In genomic region chr17:13738121-13738776, GRCm38 (mm10) we compare ENCODE assay signal across 13 mouse cellular contexts. TPM values are rescaled to one million over a fixed set of nuclear protein-coding genes. Genes with fewer than 3 reads are reported as not detected.
DNase-seq lines count a peak whose midpoint lies in the region; ATAC-seq and TF ChIP-seq lines count a peak whose summit lies in the region.
"Had no signal": no experiment of that assay in that cellular context is flagged by ENCODE, and none has a peak within 500 bp of the region (broad histone marks: within the 10 kb centered on the region; RNA-seq: fewer than 3 reads in every experiment).

No protein-coding gene starts in this region.

- DNase-seq in gastrocnemius, adult 2 months = no peak
- DNase-seq in gastrocnemius, postnatal 10 days = no peak
- DNase-seq in hindbrain, embryonic 14.5 days (ENCODE audit: low spot score) = no peak
- no peak for DNase-seq in midbrain, embryonic 11.5 days (ENCODE audit: low spot score, missing footprints)
- DNase-seq in mesoderm, embryonic 11.5 days (ENCODE audit: low read depth, low spot score) = peak; percentile 43
- no peak for DNase-seq in neural tube, embryonic 10.5 days (ENCODE audit: extremely low spot score, low spot score)
- DNase-seq: cerebellum, adult 18-20 months; right cerebral cortex, postnatal 25 days; thymus, postnatal 25 days had no signal

- no peak overlapping the region for H3K4me3 ChIP-seq in gastrocnemius, adult 2 months
- no peak overlapping the region for H3K4me3 ChIP-seq in hindbrain, embryonic 15.5 days
- no peak overlapping the region for H3K4me3 ChIP-seq in hindbrain, embryonic 14.5 days (replicated peaks; ENCODE audit: low read length)
- no peak overlapping the region for H3K4me3 ChIP-seq in midbrain, embryonic 13.5 days (replicated peaks)
- H3K4me3 ChIP-seq in midbrain, embryonic 11.5 days (ENCODE audit: low read depth, low read length) = no peak overlapping the region

- intact Hi-C loops in gastrocnemius, adult 2 months (cut with DNase I) = no loop called here

- H3K27ac ChIP-seq in gastrocnemius, adult 2 months = peak overlapping the region; percentile 73
- 0 out of 2 replicates have a peak overlapping the region, but pooled peaks have one; percentile 13 for H3K27ac ChIP-seq in hindbrain, embryonic 15.5 days (replicated peaks)
- H3K27ac ChIP-seq in hindbrain, embryonic 14.5 days = no peak overlapping the region
- 0 out of 2 replicates have a peak overlapping the region, but pooled peaks have one; percentile 19 for H3K27ac ChIP-seq in midbrain, embryonic 13.5 days
- H3K27ac ChIP-seq in midbrain, embryonic 11.5 days (ENCODE audit: low read depth, low read length) = no peak overlapping the region

- no peak for ATAC-seq in hindbrain, embryonic 15.5 days (ENCODE audit: low FRiP score, low read depth)
- ATAC-seq in hindbrain, embryonic 14.5 days (ENCODE audit: low FRiP score) = no peak
- ATAC-seq in midbrain, embryonic 13.5 days = no peak
- no peak for ATAC-seq in midbrain, embryonic 11.5 days (ENCODE audit: low FRiP score)
- ATAC-seq: forebrain, embryonic 16.5 days; inflammation-experienced regulatory T-cells, adult 6 months had no signal

- H3K36me3 ChIP-seq in hindbrain, embryonic 15.5 days = no peaks in the 10 kb centered on the region
- no peaks in the 10 kb centered on the region for H3K36me3 ChIP-seq in hindbrain, embryonic 14.5 days (replicated peaks; ENCODE audit: control insufficient read depth, insufficient read depth)
- H3K36me3 ChIP-seq in midbrain, embryonic 13.5 days = no peaks in the 10 kb centered on the region
- H3K36me3 ChIP-seq in midbrain, embryonic 11.5 days (ENCODE audit: control insufficient read depth, insufficient read depth, low read length) = no peaks in the 10 kb centered on the region

- H3K9me3 ChIP-seq in hindbrain, embryonic 15.5 days = no peaks in the 10 kb centered on the region
- no peaks in the 10 kb centered on the region for H3K9me3 ChIP-seq in hindbrain, embryonic 14.5 days (ENCODE audit: control insufficient read depth, low read length)
- no peaks in the 10 kb centered on the region for H3K9me3 ChIP-seq in midbrain, embryonic 13.5 days
- H3K9me3 ChIP-seq in midbrain, embryonic 11.5 days (ENCODE audit: control insufficient read depth, low read length) = no peaks in the 10 kb centered on the region

- H3K4me2 ChIP-seq in hindbrain, embryonic 15.5 days = no peak overlapping the region
- H3K4me2 ChIP-seq in hindbrain, embryonic 14.5 days (replicated peaks) = no peak overlapping the region
- no peak overlapping the region for H3K4me2 ChIP-seq in midbrain, embryonic 13.5 days (replicated peaks)
- no peak overlapping the region for H3K4me2 ChIP-seq in midbrain, embryonic 11.5 days

- 66% methylated on average over 7 of the region's 7 CpGs for WGBS in hindbrain, embryonic 15.5 days
- WGBS in hindbrain, embryonic 14.5 days = 72% methylated on average over 7 of the region's 7 CpGs
- 78% methylated on average over 7 of the region's 7 CpGs for WGBS in midbrain, embryonic 13.5 days
- 68% methylated on average over 7 of the region's 7 CpGs for WGBS in midbrain, embryonic 11.5 days

- TF ChIP-seq CTCF in gastrocnemius, adult 2 months (IDR thresholded peaks at IDR 0.05) = no peak

- no peak overlapping the region for H3K9ac ChIP-seq in hindbrain, embryonic 15.5 days
- H3K9ac ChIP-seq in hindbrain, embryonic 14.5 days = no peak overlapping the region
- no peak overlapping the region for H3K9ac ChIP-seq in midbrain, embryonic 13.5 days (replicated peaks)
- H3K9ac ChIP-seq in midbrain, embryonic 11.5 days (ENCODE audit: low read length) = no peak overlapping the region

- H3K4me1 ChIP-seq in hindbrain, embryonic 15.5 days (replicated peaks) = peaks cover 10% of the 10 kb centered on the region; the same call in 1 of the 2 replicates
- H3K4me1 ChIP-seq in hindbrain, embryonic 14.5 days (replicated peaks; ENCODE audit: control insufficient read depth, insufficient read depth, low read length) = no peaks in the 10 kb centered on the region
- H3K4me1 ChIP-seq in midbrain, embryonic 13.5 days (replicated peaks) = peaks cover 24% of the 10 kb centered on the region
- no peaks in the 10 kb centered on the region for H3K4me1 ChIP-seq in midbrain, embryonic 11.5 days (ENCODE audit: control insufficient read depth, insufficient read depth, low read length)

- no peaks in the 10 kb centered on the region for H3K27me3 ChIP-seq in hindbrain, embryonic 15.5 days
- no peaks in the 10 kb centered on the region for H3K27me3 ChIP-seq in hindbrain, embryonic 14.5 days (ENCODE audit: control insufficient read depth, insufficient read depth, low read length)
- H3K27me3 ChIP-seq in midbrain, embryonic 13.5 days = no peaks in the 10 kb centered on the region
- H3K27me3 ChIP-seq in midbrain, embryonic 11.5 days (ENCODE audit: control insufficient read depth, insufficient read depth, low read length) = no peaks in the 10 kb centered on the region

RNA-seq across cellular contexts. Expression of gene Afdn, which starts 22.1 kb away (rescaled TPM):
- total RNA-seq in gastrocnemius, adult 2 months (2021) = 10 to 100 TPM; 33.3 to 45.6 TPM
- 10 to 100 TPM; 79.9 to 99.8 TPM for total RNA-seq in gastrocnemius, postnatal 10 days (2021)
- polyA plus RNA-seq in hindbrain, embryonic 15.5 days (2015; fragmentation: Nextera tagmentation; extraction: Ambion mirVana) = 131 and 132 TPM in 2 replicates
- polyA plus RNA-seq in hindbrain, embryonic 14.5 days (2014; fragmentation: Nextera tagmentation; extraction: Ambion mirVana) = 117 and 140 TPM in 2 replicates
- 158 and 165 TPM in 2 replicates for polyA plus RNA-seq in midbrain, embryonic 13.5 days (2015; fragmentation: Nextera tagmentation; extraction: Ambion mirVana)
- polyA plus RNA-seq in midbrain, embryonic 11.5 days (2014; fragmentation: Nextera tagmentation; extraction: Ambion mirVana) = 117 and 123 TPM in 2 replicates

RNA-seq across cellular contexts. Expression of gene Tcte2, which starts 23.4 kb away (rescaled TPM):
- 1 to 10 TPM; 1.7 TPM for total RNA-seq in gastrocnemius, adult 2 months (2021)
- 1 to 10 TPM; 1.6 to 2.3 TPM for total RNA-seq in gastrocnemius, postnatal 10 days (2021)
- polyA plus RNA-seq in hindbrain, embryonic 15.5 days (2015; fragmentation: Nextera tagmentation; extraction: Ambion mirVana) = 16.8 TPM in 2 replicates
- polyA plus RNA-seq in hindbrain, embryonic 14.5 days (2014; fragmentation: Nextera tagmentation; extraction: Ambion mirVana) = 17.1 and 20.3 TPM in 2 replicates
- polyA plus RNA-seq in midbrain, embryonic 13.5 days (2015; fragmentation: Nextera tagmentation; extraction: Ambion mirVana) = 16.3 and 20.6 TPM in 2 replicates
- 5.6 and 5.8 TPM in 2 replicates for polyA plus RNA-seq in midbrain, embryonic 11.5 days (2014; fragmentation: Nextera tagmentation; extraction: Ambion mirVana)
- polyA plus RNA-seq: inflammation-experienced regulatory T-cells, adult 6 months had no signal

Comparison
In these comparisons a context has a peak if more than half of its experiments do, and no peak if none do; other contexts are left out.
1. H3K27ac ChIP-seq: peak in gastrocnemius, adult 2 months (single experiment), hindbrain, embryonic 15.5 days (single experiment) and midbrain, embryonic 13.5 days (single experiment); none in hindbrain, embryonic 14.5 days (single experiment) and midbrain, embryonic 11.5 days (single experiment).